Mouse (Mus musculus) E14TG2a.4 (cell line): ENCODE data around the gene Tomm5.

Experiments
- H3K27me3 ChIP-seq: 2 replicates; pipeline ENCODE4 v1.6.1; 2014; ENCODE audit warnings: low read length, control low read depth; ENCODE audit not compliant: insufficient read depth
- H3K36me3 ChIP-seq: 2 replicates; pipeline ENCODE4 v1.6.1; 2014; ENCODE audit warnings: low read length, control low read depth; ENCODE audit not compliant: insufficient read depth
- H3K4me1 ChIP-seq: replicated peaks from 2 replicates; pipeline ENCODE4 v1.6.1; 2014; ENCODE audit warnings: low read depth, low read length, control low read depth
- H3K4me3 ChIP-seq: replicated peaks from 2 replicates; pipeline ENCODE4 v1.5.1; 2014; ENCODE audit warnings: mild to moderate bottlenecking, low read length
- H3K9me3 ChIP-seq: 2 replicates; pipeline ENCODE4 v1.6.1; 2014; ENCODE audit warnings: low read length, control low read depth
- CTCF ChIP-seq: conservative IDR thresholded peaks from 2 replicates; pipeline ENCODE4 v1.5.1; 2014; ENCODE audit warnings: low read length
- NANOG ChIP-seq: IDR thresholded peaks from 2 replicates; pipeline ENCODE4 v1.6.1; 2014; ENCODE audit warnings: borderline replicate concordance, low read length, mixed read lengths
- POU5F1 ChIP-seq: IDR thresholded peaks from 2 replicates; pipeline ENCODE4 v1.6.1; 2014; ENCODE audit warnings: low read length, borderline replicate concordance

The Tomm5 gene

DNA sequence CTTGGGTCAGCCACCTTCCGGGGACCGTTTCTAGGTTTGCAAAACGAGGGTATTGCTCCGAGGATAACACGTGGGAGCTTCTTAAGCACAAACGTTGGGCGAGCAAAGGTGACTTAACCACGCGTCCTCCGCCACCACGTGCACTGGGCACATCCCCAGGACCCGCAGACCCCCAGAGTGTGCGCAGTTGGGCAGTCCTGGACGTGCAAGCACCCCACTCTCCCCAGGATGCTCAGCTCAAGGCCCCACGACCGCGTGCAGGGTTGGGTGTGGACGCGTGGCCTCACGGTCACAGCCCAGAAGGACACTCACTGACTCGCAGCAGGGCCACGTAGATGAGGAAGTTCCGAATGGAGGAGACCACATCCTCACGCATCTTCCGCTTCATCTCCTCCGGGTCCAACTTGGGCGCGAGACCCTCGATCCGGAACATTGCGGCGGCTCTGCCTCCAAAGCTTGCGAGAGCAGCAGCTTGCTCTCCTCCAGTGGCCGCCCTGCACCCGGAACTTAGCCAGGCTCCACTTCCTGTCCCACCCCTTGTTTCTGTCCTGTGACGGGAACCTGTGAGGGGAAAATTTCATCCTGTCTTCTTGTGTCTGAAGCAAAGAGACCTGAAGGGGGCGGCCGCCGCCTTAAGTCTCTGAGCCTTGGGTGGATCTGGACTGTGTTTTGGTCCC is at the start of gene Tomm5:
Gene Tomm5, minus strand, starts transcription at position 514 of the 677 bp plus-strand sequence.
- Histone ChIP-seq H3K4me3 (peak within 1 kb of the TSS; percentile 100), H3K27me3 (no peaks in the 10 kb centered on the region), H3K9me3 (no peaks in the 10 kb centered on the region), H3K4me1 (peaks cover 53% of the 10 kb centered on the region), H3K36me3 (peaks cover 40% of the 10 kb centered on the region)
- no peak for TF ChIP-seq POU5F1
- peak; percentile 26; the same call in 1 of the 2 replicates for TF ChIP-seq CTCF

DNA sequence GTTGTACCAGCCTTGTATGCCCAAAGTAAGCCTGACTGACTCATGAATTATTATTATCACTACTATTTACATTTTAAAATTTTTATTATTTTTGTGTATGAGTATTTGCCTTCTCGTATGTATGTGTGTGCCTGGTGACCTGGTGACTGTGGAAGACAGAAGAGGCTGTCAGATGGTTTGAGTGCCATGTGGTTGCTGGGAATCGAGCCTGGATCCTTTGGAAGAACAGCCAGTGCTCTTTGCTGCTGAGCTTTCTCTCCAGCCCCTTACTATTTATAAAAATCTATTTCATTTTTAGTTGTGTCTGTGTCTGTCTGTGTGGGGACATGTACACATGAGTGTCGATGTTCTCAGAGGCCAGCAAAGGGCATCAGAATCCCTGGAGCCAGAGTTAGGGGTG is 48.5 kb upstream of the Tomm5 start:
- Histone ChIP-seq H3K9me3 (no peaks in the 10 kb centered on the region), H3K4me3 (no peak overlapping the region), H3K27me3 (no peaks in the 10 kb centered on the region), H3K4me1 (no peaks in the 10 kb centered on the region), H3K36me3 (no peaks in the 10 kb centered on the region)
- no peak for TF ChIP-seq CTCF
- TF ChIP-seq POU5F1: no peak
- TF ChIP-seq NANOG: no peak

DNA sequence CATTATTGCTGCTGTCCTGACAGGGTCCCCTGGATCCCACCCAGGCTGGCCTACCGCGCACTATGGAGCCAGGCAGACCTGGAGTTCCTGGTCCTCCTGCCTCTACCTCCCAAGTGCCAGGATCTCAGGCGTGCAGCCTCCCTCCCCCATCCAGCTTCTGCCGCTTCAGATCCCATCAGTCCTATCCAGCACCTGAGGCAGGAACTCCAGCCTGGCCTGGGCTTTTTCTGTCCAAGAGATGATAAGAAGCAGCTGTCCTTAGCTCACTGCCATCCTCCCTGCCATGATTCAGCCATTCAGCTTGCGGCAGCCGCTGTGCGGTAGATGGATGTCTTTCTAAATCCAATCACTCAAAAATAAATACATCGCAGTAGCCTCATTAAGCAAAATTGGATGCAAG is 35.1 kb upstream of the Tomm5 start:
- Histone ChIP-seq H3K4me1 (no peaks in the 10 kb centered on the region), H3K9me3 (no peaks in the 10 kb centered on the region), H3K4me3 (no peak overlapping the region), H3K27me3 (0 out of 2 replicates have a peak, but pooled peaks cover 11% of the 10 kb centered on the region), H3K36me3 (no peaks in the 10 kb centered on the region)
- no peak for TF ChIP-seq NANOG

DNA sequence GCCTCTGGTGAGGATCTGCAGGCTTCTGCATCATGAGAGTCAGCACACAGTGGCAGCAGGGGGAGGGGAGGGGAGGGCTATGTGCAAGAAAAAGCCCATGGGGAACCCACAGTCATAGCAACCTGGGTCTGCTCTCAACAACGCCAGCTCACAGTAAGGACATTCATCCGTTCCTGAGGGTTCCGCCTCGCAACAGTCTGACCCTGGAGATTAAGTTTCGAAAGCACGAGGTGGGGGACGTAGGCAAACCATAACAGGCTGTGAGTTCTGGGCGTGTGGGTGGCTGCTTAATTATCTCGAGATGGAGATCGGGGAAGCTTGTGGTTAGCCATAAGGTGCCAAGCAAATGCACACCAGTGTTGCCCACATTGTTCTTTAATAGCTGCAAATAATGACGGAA is 34.5 kb upstream of the Tomm5 start:
- TF ChIP-seq POU5F1 (no peak), NANOG (no peak), CTCF (no peak)
- no peaks in the 10 kb centered on the region for H3K36me3 ChIP-seq
- H3K4me1 ChIP-seq: no peaks in the 10 kb centered on the region
- H3K27me3 ChIP-seq: 0 out of 2 replicates have a peak, but pooled peaks cover 11% of the 10 kb centered on the region
- H3K4me3 ChIP-seq: no peak overlapping the region
- H3K9me3 ChIP-seq: no peaks in the 10 kb centered on the region

DNA sequence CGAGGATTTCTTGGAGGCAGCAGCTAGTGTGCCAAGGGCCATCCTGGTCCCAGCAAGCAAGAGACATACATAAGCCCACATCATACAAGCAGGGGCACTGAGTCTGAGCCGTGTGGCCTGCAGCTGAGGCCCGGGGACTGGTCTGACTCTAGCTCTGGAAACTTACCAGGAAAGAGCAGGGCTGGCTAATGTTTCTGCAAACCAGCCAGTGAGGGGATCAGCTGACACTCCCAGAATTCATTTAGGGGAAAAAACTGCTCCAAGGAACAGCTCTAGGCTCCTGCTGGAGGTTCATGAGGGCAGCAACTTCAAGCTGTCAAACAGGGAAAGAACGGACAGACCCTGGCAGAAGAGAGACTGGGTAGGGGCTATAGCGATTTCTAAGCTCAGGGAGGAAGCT is 33.9 kb upstream of the Tomm5 start:
- Histone ChIP-seq H3K27me3 (0 out of 2 replicates have a peak, but pooled peaks cover 11% of the 10 kb centered on the region), H3K36me3 (no peaks in the 10 kb centered on the region), H3K4me1 (no peaks in the 10 kb centered on the region), H3K4me3 (no peak overlapping the region), H3K9me3 (no peaks in the 10 kb centered on the region)
- no peak for TF ChIP-seq NANOG
- no peak for TF ChIP-seq CTCF
- TF ChIP-seq POU5F1: no peak

DNA sequence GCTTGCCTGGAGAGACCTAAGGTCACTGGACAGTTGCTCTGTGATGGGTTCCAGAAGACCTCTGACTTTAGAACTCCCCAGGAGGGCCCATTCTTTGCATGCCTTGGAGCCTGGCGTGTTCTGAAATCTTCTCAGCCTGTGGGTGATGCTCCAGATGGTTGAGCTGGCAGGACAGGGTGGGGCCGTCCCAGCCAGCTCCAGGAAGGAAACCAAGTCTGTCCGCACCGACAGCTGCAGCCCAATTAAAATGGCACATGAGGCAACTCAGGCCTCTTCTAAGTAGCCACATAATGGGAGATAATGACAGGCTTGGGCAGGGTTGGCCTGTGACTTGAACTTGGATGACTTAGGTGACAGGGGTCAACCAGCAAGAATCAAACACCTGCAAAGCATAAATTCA is 29.7 kb upstream of the Tomm5 start:
- H3K4me1 ChIP-seq: no peaks in the 10 kb centered on the region
- 0 out of 2 replicates have a peak, but pooled peaks cover 5% of the 10 kb centered on the region for H3K27me3 ChIP-seq
- TF ChIP-seq NANOG (no peak), POU5F1 (no peak), CTCF (no peak)
- no peaks in the 10 kb centered on the region for H3K36me3 ChIP-seq
- H3K9me3 ChIP-seq: no peaks in the 10 kb centered on the region
- H3K4me3 ChIP-seq: no peak overlapping the region

DNA sequence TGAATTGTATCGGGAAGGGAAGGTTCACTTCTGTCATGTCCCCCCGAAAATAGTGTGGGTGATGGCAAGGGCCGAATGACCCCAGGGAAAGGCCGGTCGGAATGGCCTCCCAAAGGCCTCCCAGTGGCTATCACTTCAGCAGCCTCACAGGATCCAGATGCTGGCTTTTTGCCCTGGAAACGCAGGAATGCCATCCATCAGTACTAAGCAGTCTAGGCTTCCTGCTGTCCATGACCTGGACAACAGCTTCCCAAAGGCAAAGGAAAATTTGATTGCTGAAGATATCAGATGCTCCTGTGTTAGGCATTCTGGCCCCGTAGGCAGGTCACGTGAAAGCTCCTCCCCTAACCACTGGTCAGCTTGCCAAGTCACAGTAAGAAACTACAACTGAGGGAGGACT is 26.6 kb upstream of the Tomm5 start:
- no peaks in the 10 kb centered on the region for H3K36me3 ChIP-seq
- H3K4me3 ChIP-seq: no peak overlapping the region
- no peak for TF ChIP-seq CTCF
- TF ChIP-seq POU5F1: no peak
- TF ChIP-seq NANOG: no peak
- H3K4me1 ChIP-seq: no peaks in the 10 kb centered on the region
- H3K9me3 ChIP-seq: no peaks in the 10 kb centered on the region
- H3K27me3 ChIP-seq: 0 out of 2 replicates have a peak, but pooled peaks cover 5% of the 10 kb centered on the region

DNA sequence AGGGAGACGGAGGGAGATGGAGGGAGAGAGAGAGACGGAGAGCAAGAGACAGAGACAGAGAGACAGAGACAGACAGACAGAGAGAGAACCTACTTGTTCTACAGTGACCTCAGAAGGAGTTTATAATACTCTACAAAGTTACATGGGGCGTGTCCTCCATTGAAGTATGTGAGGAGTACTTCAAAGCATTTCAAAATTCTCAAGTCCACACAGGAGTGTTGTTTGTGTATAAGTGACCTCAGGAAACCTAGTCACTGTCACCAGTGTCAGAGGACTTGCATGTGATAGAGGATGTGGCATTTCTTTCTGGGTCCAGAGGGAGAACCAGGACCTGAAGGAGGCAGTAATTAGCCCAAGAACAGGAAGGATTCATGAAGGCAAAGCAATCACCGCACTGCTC is 23.1 kb upstream of the Tomm5 start:
- Histone ChIP-seq H3K4me1 (peaks cover 8% of the 10 kb centered on the region), H3K27me3 (no peaks in the 10 kb centered on the region), H3K36me3 (no peaks in the 10 kb centered on the region), H3K9me3 (no peaks in the 10 kb centered on the region), H3K4me3 (no peak overlapping the region)
- no peak for TF ChIP-seq NANOG
- TF ChIP-seq POU5F1: no peak
- no peak for TF ChIP-seq CTCF

DNA sequence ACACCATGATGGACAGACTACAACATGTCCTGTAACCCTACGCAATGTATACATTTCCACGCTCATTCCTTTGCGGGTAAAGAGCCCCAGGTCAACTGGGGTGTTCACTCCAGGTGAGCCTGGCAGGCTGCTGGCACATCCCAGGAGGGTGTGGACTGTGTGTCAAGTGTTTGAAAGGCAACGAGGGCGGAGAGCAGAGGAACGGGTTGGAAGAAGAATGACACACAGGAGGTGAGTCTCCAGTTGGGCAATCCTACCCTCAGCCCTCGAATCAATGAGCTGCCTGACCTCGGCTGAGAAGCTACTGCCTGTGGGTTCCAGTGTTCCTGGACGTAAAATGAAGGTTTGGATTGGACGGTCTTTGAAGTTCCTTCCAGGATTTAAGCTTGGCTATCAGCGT is 13.4 kb upstream of the Tomm5 start:
- Histone ChIP-seq H3K9me3 (no peaks in the 10 kb centered on the region), H3K4me3 (no peak overlapping the region), H3K27me3 (no peaks in the 10 kb centered on the region; the same call in 1 of the 2 replicates), H3K4me1 (peaks cover 7% of the 10 kb centered on the region), H3K36me3 (no peaks in the 10 kb centered on the region)
- TF ChIP-seq CTCF (no peak), NANOG (no peak), POU5F1 (no peak)
